Mouse (Mus musculus) left cerebral cortex, adult 8-10 months (tissue): Measurements from ENCODE around the gene Gm6880. TPM values are rescaled to one million over a fixed set of nuclear protein-coding genes. Genes with fewer than 3 reads are reported as not detected.
"Not testable (repeated sequence)": the region's sequence is repeated elsewhere in the genome, so short reads cannot be mapped to it uniquely, and the experiment has no call there.

ENCODE experiments used
- DNase-seq, 2 experiments: peaks; one replicate each; pipeline ENCODE4 v3.0.0; 2022; ENCODE audit warnings: low spot score in 2 of 2
- total RNA-seq, 4 experiments: library from RNA; stranded (reverse); gene quantifications; 2 replicates each; pipeline ENCODE4 v1.2.4; 2022

Gene Gm6880
- not detected for total RNA-seq

DNA sequence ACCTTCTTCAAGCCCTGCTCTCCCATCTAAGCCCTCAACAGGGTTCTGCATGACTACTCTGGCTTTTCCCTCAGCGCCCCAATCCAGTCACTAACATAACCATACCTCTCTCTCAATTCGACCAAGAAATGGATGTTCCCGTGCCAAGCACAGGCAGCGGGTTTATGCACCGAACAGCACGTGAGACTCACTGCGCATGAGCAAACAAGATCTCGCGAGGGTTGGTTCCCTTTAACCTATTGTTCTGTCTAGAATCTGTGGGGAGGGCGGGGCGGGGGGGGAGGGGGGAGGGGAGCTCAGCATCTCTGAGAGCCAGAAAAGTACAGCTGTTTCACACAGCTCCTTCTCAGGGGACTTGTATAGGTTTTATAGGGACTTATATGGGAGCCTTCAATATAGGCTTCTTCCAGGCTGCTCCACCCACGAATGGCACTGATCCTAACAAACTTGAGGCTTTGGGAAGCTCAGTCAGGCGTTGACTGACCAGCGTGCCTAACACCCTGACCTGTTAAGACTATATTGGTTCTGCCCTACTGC lies at the start of gene Gm6880:
TSS of gene Gm6880 (minus strand) at position 51 of the 537 bp plus-strand sequence.
- not testable (repeated sequence) for DNase-seq

DNA sequence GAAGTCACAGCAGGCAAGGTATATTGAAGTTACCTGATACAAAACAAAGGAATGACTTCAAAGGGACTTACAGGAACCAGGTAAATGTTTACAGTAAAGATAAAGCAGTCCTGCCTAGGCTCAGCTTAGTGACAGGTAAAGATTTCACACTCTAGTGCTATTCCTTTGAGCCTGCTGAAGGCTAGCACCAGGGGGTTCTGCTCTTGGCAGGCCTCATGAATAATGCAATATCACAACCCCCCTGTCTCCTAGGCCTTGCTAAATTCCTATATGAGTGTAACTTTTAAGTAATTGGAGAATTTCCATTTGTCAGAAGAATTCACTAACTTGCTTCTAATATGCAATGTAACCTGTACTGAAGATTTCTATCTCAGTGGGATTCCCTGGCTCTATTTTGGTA lies 36.3 kb upstream of the Gm6880 start:
- DNase-seq, result not testable (repeated sequence)

GRCm38 (mm10) chrX:74497131-74497530 lies 15.9 kb upstream of the Gm6880 start:
- DNase-seq, result no peak

DNA sequence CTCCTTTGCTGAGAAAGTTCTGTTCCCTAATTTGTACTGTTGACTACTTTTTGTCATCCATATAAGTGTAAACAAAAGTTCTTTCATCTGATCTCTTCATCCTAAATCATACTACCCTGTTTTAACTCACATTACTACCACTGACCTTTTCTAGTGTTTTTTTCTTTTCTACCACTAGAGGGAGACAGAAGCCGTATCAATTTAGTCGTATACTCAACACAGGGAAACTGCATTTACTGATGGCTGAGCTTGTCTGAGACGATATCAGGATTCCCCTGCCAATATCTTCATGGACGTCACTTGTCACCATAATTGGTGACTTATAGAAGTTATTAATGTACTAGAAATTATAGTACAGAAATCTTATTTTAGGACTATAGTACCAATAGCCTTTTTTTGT lies 28.4 kb downstream of the Gm6880 start:
- DNase-seq, result no peak

GRCm38 (mm10) chrX:74451157-74451912 lies 29.9 kb downstream of the Gm6880 start:
- no peak for DNase-seq

Other genes starting within 250 kb of the Gm6880 start
- gene Flna, start 231.6 kb downstream of the Gm6880 start, total RNA-seq, result 10 to 100 TPM; 48.4 to 70.4 (median 61.4) TPM
- gene Emd, start 226.7 kb downstream of the Gm6880 start, total RNA-seq, result 10 to 100 TPM; 33.5 to 39.5 (median 38.8) TPM
- 100 to 1,000 TPM; 134 to 270 (median 185) TPM for gene Rpl10, start 210.6 kb downstream of the Gm6880 start, total RNA-seq
- 10 to 100 TPM; 60.9 to 67.1 (median 63.8) TPM for gene Taz, start 199.5 kb downstream of the Gm6880 start, total RNA-seq
- 1 to 10 TPM; 1.8 to 5.0 (median 3.1) TPM for gene Dnase1l1, start 199.1 kb downstream of the Gm6880 start, total RNA-seq
- 100 to 1,000 TPM; 362 to 373 (median 369) TPM for gene Atp6ap1, start 184.3 kb downstream of the Gm6880 start, total RNA-seq
- 100 to 1,000 TPM; 615 to 673 (median 650) TPM for gene Gdi1, start 176.4 kb downstream of the Gm6880 start, total RNA-seq
- 10 to 100 TPM; 31.3 to 37.6 (median 33.6) TPM for gene Fam50a, start 168.4 kb downstream of the Gm6880 start, total RNA-seq
- 10 to 100 TPM; 21.6 to 29.4 (median 25.8) TPM for gene Plxna3, start 152.3 kb downstream of the Gm6880 start, total RNA-seq
- gene Lage3, start 127.8 kb downstream of the Gm6880 start, total RNA-seq, result 10 to 100 TPM; 22.3 to 28.7 (median 25.7) TPM
- 10 to 100 TPM; 62.8 to 70.3 (median 68.1) TPM for gene Ubl4a, start 108.2 kb downstream of the Gm6880 start, total RNA-seq
- 1 to 10 TPM; 2.8 to 4.5 (median 3.7) TPM for gene Slc10a3, start 108.0 kb downstream of the Gm6880 start, total RNA-seq
- 10 to 100 TPM; 16.8 to 29.9 (median 20.9) TPM for gene Fam3a, start 88.1 kb downstream of the Gm6880 start, total RNA-seq
- 10 to 100 TPM; 47.2 to 59.1 (median 51.5) TPM for gene Ikbkg, start 88.1 kb downstream of the Gm6880 start, total RNA-seq
- gene G6pdx, start 52.2 kb downstream of the Gm6880 start, total RNA-seq, result 10 to 100 TPM; 32.6 to 42.0 (median 37.0) TPM
- not detected for gene Olfr1326-ps1, start 93.5 kb upstream of the Gm6880 start, total RNA-seq
- gene Olfr1325, start 111.3 kb upstream of the Gm6880 start, total RNA-seq, result not detected
- under 1 TPM in 2 of 4 experiments, not detected in 2; 0.23 to 0.41 TPM for gene Gm5640, start 164.2 kb upstream of the Gm6880 start, total RNA-seq